Mouse (Mus musculus): ENCODE data around the gene H2-D1. TPM values are rescaled to one million over a fixed set of nuclear protein-coding genes. Genes with fewer than 3 reads are reported as not detected.
A peak's percentile ranks its signal among the peaks of the same experiment; 100 is the strongest.

The H2-D1 gene
- total and polyA plus RNA-seq, 2 experiments: 506 to 676 TPM

DNA sequence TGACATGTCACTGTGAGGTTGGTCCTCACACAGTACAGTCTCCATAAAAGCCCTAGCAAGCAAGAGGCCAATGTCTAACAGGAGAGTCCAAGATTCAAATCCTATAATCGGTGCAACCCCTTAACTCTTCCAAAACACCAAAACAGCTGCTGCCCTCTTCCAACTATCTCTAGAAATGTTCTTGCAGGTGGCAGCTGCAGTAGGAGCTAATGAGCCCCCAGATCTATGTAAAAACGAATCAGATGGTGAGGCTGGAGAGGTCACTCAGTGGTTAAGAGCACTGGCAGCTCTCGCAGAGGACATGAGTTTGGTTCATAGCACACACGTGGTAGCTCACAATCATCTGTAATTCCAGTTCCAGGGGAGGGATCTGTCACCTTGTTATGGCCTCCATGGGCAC lies 6.8 kb upstream of the H2-D1 start:
- Histone ChIP-seq H3K4me1 (ENCODE audit: control insufficient read depth, insufficient read depth, low read length) (no peaks in the 10 kb centered on the region), H3K4me3 (ENCODE audit: insufficient read depth, low read depth, low read length) (no peak overlapping the region), H3K27me3 (ENCODE audit: control insufficient read depth, insufficient read depth, low read length) (no peaks in the 10 kb centered on the region), H3K27ac (replicated peaks; ENCODE audit: insufficient read depth, low read depth, low read length) (no peak overlapping the region), H3K36me3 (ENCODE audit: control insufficient read depth, insufficient read depth, low read length) (peaks cover 11% of the 10 kb centered on the region; the same call in 1 of the 2 replicates), H3K9ac (ENCODE audit: low read depth, low read length) (no peak overlapping the region), H3K79me2 (ENCODE audit: control insufficient read depth, insufficient read depth, low read length) (no peaks in the 10 kb centered on the region)
- TF ChIP-seq CTCF (IDR thresholded peaks at IDR 0.05; ENCODE audit: low read depth, low read length): no peak
- no peak for TF ChIP-seq POLR2A (IDR thresholded peaks at IDR 0.05; ENCODE audit: extremely low read depth, insufficient read depth, low read length)
- WGBS: 53% methylated on average over 4 of the region's 4 CpGs
- no peak for DNase-seq (ENCODE audit: extremely low read depth, low read depth, low spot score)

DNA sequence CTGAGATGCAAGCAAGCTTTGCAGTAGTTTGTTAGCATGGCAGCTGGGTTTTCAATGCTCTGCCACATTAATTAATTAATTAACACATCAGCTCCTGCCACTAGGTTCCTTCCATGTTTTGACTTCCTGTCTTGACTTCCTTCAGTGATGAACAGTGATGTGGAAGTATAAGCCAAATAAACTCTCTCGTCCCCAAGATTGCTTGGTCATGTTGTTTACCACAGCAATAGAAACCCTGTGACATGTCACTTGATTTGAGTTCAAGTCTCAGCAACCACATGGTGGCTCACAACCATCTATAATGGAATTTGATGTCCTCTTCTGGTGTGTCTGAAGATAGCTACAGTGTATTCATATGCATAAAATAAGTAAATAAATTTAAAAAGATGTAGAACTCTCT lies 5.2 kb upstream of the H2-D1 start:
- Histone ChIP-seq H3K27ac (replicated peaks; ENCODE audit: insufficient read depth, low read depth, low read length) (no peak overlapping the region), H3K4me1 (ENCODE audit: control insufficient read depth, insufficient read depth, low read length) (peaks cover 2% of the 10 kb centered on the region; the same call in 1 of the 2 replicates), H3K79me2 (ENCODE audit: control insufficient read depth, insufficient read depth, low read length) (no peaks in the 10 kb centered on the region), H3K9ac (ENCODE audit: low read depth, low read length) (no peak overlapping the region), H3K36me3 (ENCODE audit: control insufficient read depth, insufficient read depth, low read length) (peaks cover 4% of the 10 kb centered on the region; the same call in 1 of the 2 replicates), H3K27me3 (ENCODE audit: control insufficient read depth, insufficient read depth, low read length) (no peaks in the 10 kb centered on the region), H3K4me3 (ENCODE audit: insufficient read depth, low read depth, low read length) (no peak overlapping the region)
- WGBS: 60% methylated on average over 1 of the region's 1 CpGs
- TF ChIP-seq POLR2A (IDR thresholded peaks at IDR 0.05; ENCODE audit: extremely low read depth, insufficient read depth, low read length) (no peak), CTCF (IDR thresholded peaks at IDR 0.05; ENCODE audit: low read depth, low read length) (no peak)
- DNase-seq (ENCODE audit: extremely low read depth, low read depth, low spot score): peak; percentile 38

DNA sequence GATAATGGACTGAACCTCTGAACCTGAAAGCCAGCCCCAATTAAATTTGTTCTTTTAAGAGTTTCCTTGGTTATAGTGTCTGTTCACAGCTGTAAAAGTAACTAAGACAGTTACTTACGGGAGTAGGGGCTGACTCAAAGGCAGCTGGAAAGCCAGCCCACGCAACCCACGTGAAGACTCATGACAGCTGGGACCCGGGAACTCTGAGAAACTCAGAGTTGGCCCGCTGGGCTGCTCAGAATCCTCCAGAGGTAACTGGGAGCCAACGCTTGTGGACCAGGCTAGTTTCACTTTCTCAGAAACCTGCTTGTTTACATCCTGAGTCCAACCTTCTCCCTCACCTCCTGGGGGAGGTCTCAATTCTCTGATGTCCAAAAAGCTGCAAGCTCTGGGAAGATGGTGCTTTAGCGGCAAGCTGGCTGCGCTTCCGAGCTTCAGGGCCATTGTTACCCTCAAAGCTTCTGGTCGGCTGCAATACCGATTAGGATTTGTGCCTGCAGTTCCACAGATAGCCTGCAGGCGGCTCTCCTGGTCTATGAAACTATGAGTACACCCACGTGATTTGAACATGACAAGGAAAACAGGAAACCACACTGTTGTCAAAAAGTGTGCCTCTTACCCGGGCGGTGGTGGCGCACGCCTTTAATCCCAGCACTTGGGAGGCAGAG lies 4.6 kb upstream of the H2-D1 start:
- Histone ChIP-seq H3K4me3 (ENCODE audit: insufficient read depth, low read depth, low read length) (peak overlapping the region; percentile 63), H3K4me1 (ENCODE audit: control insufficient read depth, insufficient read depth, low read length) (peaks cover 3% of the 10 kb centered on the region; the same call in 1 of the 2 replicates)

DNA sequence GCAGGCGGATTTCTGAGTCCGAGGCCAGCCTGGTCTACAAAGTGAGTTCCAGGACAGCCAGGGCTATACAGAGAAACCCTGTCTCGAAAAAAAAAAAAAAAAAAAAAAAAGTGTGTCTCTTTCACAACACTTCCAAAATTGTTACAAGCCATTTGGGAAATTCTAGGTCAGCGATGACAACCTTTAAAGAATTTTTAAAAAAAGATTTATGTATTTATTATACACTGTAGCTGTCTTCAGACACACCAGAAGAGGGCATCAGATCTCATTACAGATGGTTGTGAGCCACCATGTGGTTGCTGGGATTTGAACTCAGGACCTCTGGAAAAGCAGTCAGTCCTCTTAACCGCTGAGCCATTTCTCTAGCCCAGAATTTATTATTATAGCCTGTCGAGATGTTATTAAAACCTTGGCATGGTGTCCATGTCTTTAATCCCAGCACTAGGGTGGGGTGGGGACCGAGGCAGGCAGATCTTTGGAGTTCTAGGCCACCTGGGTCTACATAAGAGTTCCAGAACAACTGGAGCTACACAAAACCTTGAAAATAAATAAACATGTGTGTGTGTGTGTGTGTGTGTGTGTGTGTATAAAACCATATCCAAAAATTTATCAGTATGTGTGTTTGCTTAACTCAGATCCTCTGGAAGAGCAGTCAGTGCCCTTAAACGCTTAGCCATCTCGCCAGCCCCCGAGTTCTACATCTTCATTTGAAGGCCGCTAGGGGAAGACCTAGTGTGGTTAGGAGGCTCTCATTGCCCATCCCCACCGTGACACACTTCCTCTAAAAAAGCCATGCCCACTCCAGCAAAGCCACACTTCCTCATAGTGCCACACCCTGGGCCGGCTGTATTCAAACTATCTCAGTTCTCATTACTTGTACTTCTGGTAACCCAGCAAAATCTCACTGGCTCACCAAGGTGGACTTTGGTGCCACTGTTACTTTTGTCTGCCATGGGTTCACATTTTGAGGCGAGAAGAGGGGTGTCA lies 3.7 kb upstream of the H2-D1 start:
- DNase-seq (ENCODE audit: extremely low read depth, low read depth, low spot score): peak; percentile 45
- Histone ChIP-seq H3K4me3 (ENCODE audit: insufficient read depth, low read depth, low read length) (no peak overlapping the region), H3K36me3 (ENCODE audit: control insufficient read depth, insufficient read depth, low read length) (no peaks in the 10 kb centered on the region), H3K27ac (replicated peaks; ENCODE audit: insufficient read depth, low read depth, low read length) (peak overlapping the region; percentile 31; the same call in 1 of the 2 replicates), H3K27me3 (ENCODE audit: control insufficient read depth, insufficient read depth, low read length) (no peaks in the 10 kb centered on the region), H3K79me2 (ENCODE audit: control insufficient read depth, insufficient read depth, low read length) (peaks cover 5% of the 10 kb centered on the region; the same call in 1 of the 2 replicates), H3K9ac (ENCODE audit: low read depth, low read length) (no peak overlapping the region), H3K4me1 (ENCODE audit: control insufficient read depth, insufficient read depth, low read length) (peaks cover 3% of the 10 kb centered on the region; the same call in 1 of the 2 replicates)
- 50% methylated on average over 14 of the region's 14 CpGs for WGBS
- TF ChIP-seq CTCF (IDR thresholded peaks at IDR 0.05; ENCODE audit: low read depth, low read length) (no peak), POLR2A (IDR thresholded peaks at IDR 0.05; ENCODE audit: extremely low read depth, insufficient read depth, low read length) (no peak)

More for the DNA sequence above, 4.6 kb upstream of the H2-D1 start:
- Histone ChIP-seq H3K36me3 (ENCODE audit: control insufficient read depth, insufficient read depth, low read length) (peaks cover 3% of the 10 kb centered on the region; the same call in 1 of the 2 replicates), H3K79me2 (ENCODE audit: control insufficient read depth, insufficient read depth, low read length) (no peaks in the 10 kb centered on the region), H3K9ac (ENCODE audit: low read depth, low read length) (peak overlapping the region; percentile 76), H3K27ac (replicated peaks; ENCODE audit: insufficient read depth, low read depth, low read length) (peak overlapping the region; percentile 68), H3K27me3 (ENCODE audit: control insufficient read depth, insufficient read depth, low read length) (no peaks in the 10 kb centered on the region)
- TF ChIP-seq CTCF (IDR thresholded peaks at IDR 0.05; ENCODE audit: low read depth, low read length) (peak; percentile 76), POLR2A (IDR thresholded peaks at IDR 0.05; ENCODE audit: extremely low read depth, insufficient read depth, low read length) (no peak)
- DNase-seq (ENCODE audit: extremely low read depth, low read depth, low spot score): peak; percentile 82
- WGBS: 4% methylated on average over 17 of the region's 17 CpGs

DNA sequence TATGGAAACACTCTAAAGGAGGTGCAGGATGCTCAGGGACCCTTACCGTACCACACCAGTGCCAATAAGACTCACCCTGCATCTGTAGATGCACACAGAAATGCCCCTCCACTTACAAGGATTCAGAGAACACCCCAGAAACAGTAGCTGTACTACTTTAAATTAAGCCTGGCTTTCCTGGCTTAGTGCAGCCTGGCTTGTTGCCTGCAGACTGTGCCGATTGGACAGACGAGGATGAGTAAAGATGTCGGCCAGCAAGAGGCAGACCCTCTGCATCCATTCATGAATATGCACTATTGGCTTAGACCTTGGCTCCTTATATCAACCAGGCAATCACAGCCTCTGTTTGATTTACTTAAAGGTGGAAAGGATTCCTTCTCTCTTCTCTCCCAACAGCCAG lies 2.9 kb upstream of the H2-D1 start:
- peaks cover 5% of the 10 kb centered on the region; the same call in 1 of the 2 replicates for H3K79me2 ChIP-seq (ENCODE audit: control insufficient read depth, insufficient read depth, low read length)
- H3K27ac ChIP-seq (replicated peaks; ENCODE audit: insufficient read depth, low read depth, low read length): no peak overlapping the region
- no peaks in the 10 kb centered on the region for H3K36me3 ChIP-seq (ENCODE audit: control insufficient read depth, insufficient read depth, low read length)
- no peak for DNase-seq (ENCODE audit: extremely low read depth, low read depth, low spot score)
- peaks cover 3% of the 10 kb centered on the region; the same call in 1 of the 2 replicates for H3K4me1 ChIP-seq (ENCODE audit: control insufficient read depth, insufficient read depth, low read length)
- no peak overlapping the region for H3K9ac ChIP-seq (ENCODE audit: low read depth, low read length)
- H3K4me3 ChIP-seq (ENCODE audit: insufficient read depth, low read depth, low read length): no peak overlapping the region
- WGBS: 85% methylated on average over 4 of the region's 4 CpGs
- no peaks in the 10 kb centered on the region for H3K27me3 ChIP-seq (ENCODE audit: control insufficient read depth, insufficient read depth, low read length)
- no peak for TF ChIP-seq POLR2A (IDR thresholded peaks at IDR 0.05; ENCODE audit: extremely low read depth, insufficient read depth, low read length)
- no peak for TF ChIP-seq CTCF (IDR thresholded peaks at IDR 0.05; ENCODE audit: low read depth, low read length)

Measured in liver, adult 2 months (tissue).